Mouse (Mus musculus) thymus, adult 2 months (tissue): ENCODE measurements at regions not wholly inside any gene's neighbourhood (a gene's known extent, or its start where the extent isn't known, plus 50 kb on each side); places are given as distances from the start of the nearest gene placed in this dataset.

Experiments used
- DNase-seq: peaks from one replicate; pipeline ENCODE4 v3.0.0; 2021
- H3K27ac ChIP-seq: fragments of 200-500 bp; 2 replicates; pipeline ENCODE4 v1.5.1; 2012; ENCODE audit warnings: low read length, control low read depth; ENCODE audit not compliant: control insufficient read depth, insufficient read depth
- H3K27me3 ChIP-seq: fragments of 200-500 bp; 2 replicates; pipeline ENCODE4 v1.6.1; 2012; ENCODE audit warnings: mild to moderate bottlenecking, low read length, moderate library complexity, mixed read lengths; ENCODE audit not compliant: control insufficient read depth, insufficient read depth
- H3K36me3 ChIP-seq: fragments of 200-500 bp; 2 replicates; pipeline ENCODE4 v1.6.1; 2012; ENCODE audit warnings: mild to moderate bottlenecking, low read length, moderate library complexity; ENCODE audit not compliant: control insufficient read depth, insufficient read depth
- H3K4me1 ChIP-seq: fragments of 200-500 bp; replicated peaks from 2 replicates; pipeline ENCODE4 v1.6.1; 2012; ENCODE audit warnings: low read length; ENCODE audit not compliant: control insufficient read depth, insufficient read depth
- H3K4me3 ChIP-seq: fragments of 200-500 bp; 2 replicates; pipeline ENCODE4 v1.5.1; 2012; ENCODE audit warnings: mild to moderate bottlenecking, low read length, control low read depth, moderate library complexity; ENCODE audit not compliant: control insufficient read depth, insufficient read depth
- CTCF ChIP-seq: fragments of 200-500 bp; IDR thresholded peaks from 2 replicates; pipeline ENCODE4 v1.5.1; 2012; ENCODE audit warnings: mild to moderate bottlenecking, control low read depth, low read length, moderate library complexity, borderline replicate concordance; ENCODE audit not compliant: control insufficient read depth, poor library complexity, insufficient read depth; ENCODE audit errors: extremely low read depth
- POLR2A ChIP-seq: fragments of 200-500 bp; IDR thresholded peaks from 2 replicates; pipeline ENCODE4 v1.6.1; 2012; ENCODE audit warnings: mild to moderate bottlenecking, low read length, control low read depth, moderate library complexity; ENCODE audit not compliant: control insufficient read depth, poor library complexity, insufficient read depth; ENCODE audit errors: extremely low read depth
- WGBS: fragments of 180-500 bp; shearing (Covaris S2); methylation state at CpG from one replicate; pipeline ENCODE4 v1.1.7; 2018; 5-methylcytosine and 5-hydroxymethylcytosine counted together

DNA sequence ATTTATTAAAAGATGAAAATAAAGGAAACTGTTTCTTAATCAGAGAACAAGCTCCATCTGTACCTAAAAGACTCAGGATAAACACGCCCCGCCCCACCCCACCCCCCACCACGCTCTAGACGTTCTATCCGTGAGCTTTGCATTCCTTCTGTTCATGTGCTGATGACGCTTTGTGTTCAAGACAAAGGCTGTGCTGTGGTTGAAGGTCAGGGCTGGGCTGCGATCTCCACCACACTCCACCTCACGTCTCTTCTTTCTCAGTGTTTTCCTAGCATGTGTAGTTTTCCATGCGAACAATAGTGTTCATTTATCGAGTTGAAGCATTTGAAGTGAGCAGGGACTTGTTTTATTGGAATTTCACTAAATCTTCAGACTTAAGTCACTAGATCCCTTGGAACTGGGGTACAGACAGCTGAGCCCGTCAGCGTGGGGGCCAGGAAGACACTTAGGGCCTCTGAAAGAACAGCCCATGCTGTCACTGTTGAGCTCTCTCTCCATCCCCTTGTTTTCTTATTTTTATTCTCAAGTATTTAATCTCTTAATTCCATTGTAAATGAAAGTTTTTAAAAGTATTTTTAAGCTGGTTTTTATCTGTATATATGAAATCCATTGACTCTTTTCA, 148.1 kb upstream of the Olig3 start:
- Histone ChIP-seq H3K36me3 (no peaks in the 10 kb centered on the region), H3K4me1 (no peaks in the 10 kb centered on the region; the same call in 1 of the 2 replicates), H3K27ac (no peak overlapping the region), H3K4me3 (no peak overlapping the region), H3K27me3 (no peaks in the 10 kb centered on the region)
- 92% methylated on average over 12 of the region's 12 CpGs for WGBS
- no peak for TF ChIP-seq POLR2A
- TF ChIP-seq CTCF, result no peak
- DNase-seq, result no peak

GRCm38 (mm10) chr10:19207505-19207904, 148.8 kb upstream of the Olig3 start:
- no peak for TF ChIP-seq CTCF

GRCm38 (mm10) chr10:19200311-19200710, 156.0 kb upstream of the Olig3 start:
- peaks cover 8% of the 10 kb centered on the region for H3K4me1 ChIP-seq
- no peaks in the 10 kb centered on the region for H3K36me3 ChIP-seq
- H3K27ac ChIP-seq, result no peak overlapping the region
- DNase-seq, result no peak
- H3K27me3 ChIP-seq, result no peaks in the 10 kb centered on the region
- WGBS, result 73% methylated on average over 2 of the region's 2 CpGs
- TF ChIP-seq POLR2A (no peak), CTCF (no peak)
- H3K4me3 ChIP-seq, result no peak overlapping the region

More at GRCm38 (mm10) chr10:19207505-19207904, 148.8 kb upstream of the Olig3 start:
- Histone ChIP-seq H3K36me3 (no peaks in the 10 kb centered on the region), H3K4me3 (no peak overlapping the region), H3K4me1 (no peaks in the 10 kb centered on the region; the same call in 1 of the 2 replicates), H3K27ac (no peak overlapping the region), H3K27me3 (no peaks in the 10 kb centered on the region)
- WGBS, result 100% methylated on average over 2 of the region's 2 CpGs
- no peak for DNase-seq

GRCm38 (mm10) chr10:19195676-19196075, 160.7 kb upstream of the Olig3 start:
- WGBS, result 50% methylated on average over 7 of the region's 7 CpGs
- Histone ChIP-seq H3K27me3 (no peaks in the 10 kb centered on the region), H3K27ac (peak overlapping the region; percentile 50; the same call in 1 of the 2 replicates), H3K4me3 (no peak overlapping the region), H3K36me3 (no peaks in the 10 kb centered on the region), H3K4me1 (peaks cover 22% of the 10 kb centered on the region)
- peak; percentile 43 for DNase-seq
- TF ChIP-seq CTCF (no peak), POLR2A (no peak)

- WGBS, result 92% methylated on average over 3 of the region's 3 CpGs
- DNase-seq, result peak; percentile 59
- no peak for TF ChIP-seq POLR2A
- TF ChIP-seq CTCF, result no peak
Observed at GRCm38 (mm10) chr10:19194646-19195045, 161.7 kb upstream of the Olig3 start.

DNA sequence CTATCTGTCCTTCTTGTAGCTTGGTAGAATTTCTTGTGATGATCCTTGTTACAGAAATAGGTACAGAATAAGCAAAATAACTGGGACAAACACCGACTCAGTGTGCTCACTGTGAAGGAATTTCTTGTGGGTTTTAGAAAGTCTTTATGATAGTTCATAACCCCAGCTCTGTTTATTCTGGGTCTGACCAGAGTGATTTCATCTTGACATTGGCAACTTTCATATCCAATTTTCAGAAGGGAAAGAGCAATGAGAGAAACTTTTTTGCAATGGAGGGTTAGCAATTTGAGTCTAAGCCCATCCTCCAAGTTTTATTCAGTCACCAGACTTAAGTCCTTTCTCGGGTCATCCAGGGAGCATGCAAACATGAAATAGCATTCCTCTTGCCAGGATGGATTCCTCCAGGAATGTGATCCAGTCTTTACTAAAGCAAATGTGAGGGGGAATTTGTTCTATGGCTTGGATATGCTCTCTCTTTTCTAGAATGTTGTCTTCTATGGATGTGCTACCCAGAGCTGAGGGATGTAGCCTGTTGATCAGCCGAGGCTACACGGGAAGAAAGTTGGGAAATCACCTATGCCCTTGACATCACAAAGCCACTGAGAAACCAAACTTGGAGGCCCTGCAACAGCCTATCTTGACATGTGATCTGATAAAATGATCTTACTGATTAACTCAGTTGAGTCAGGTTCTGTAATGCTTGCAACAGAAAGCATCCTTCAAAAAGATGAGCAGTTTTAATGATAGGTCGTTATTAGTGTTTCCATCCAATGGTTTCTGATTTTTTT, 163.2 kb upstream of the Olig3 start:
- no peak for TF ChIP-seq POLR2A
- TF ChIP-seq CTCF, result no peak
- no peaks in the 10 kb centered on the region for H3K27me3 ChIP-seq
- no peak overlapping the region; the same call in 1 of the 2 replicates for H3K27ac ChIP-seq
- H3K4me3 ChIP-seq, result no peak overlapping the region
- peaks cover 34% of the 10 kb centered on the region for H3K4me1 ChIP-seq
- 96% methylated on average over 5 of the region's 5 CpGs for WGBS
- H3K36me3 ChIP-seq, result no peaks in the 10 kb centered on the region
- DNase-seq, result no peak

More at GRCm38 (mm10) chr10:19194646-19195045, 161.7 kb upstream of the Olig3 start:
- Histone ChIP-seq H3K27ac (peak overlapping the region; percentile 61), H3K4me1 (peaks cover 28% of the 10 kb centered on the region), H3K27me3 (no peaks in the 10 kb centered on the region), H3K36me3 (no peaks in the 10 kb centered on the region), H3K4me3 (no peak overlapping the region)
